Mouse (Mus musculus): ENCODE measurements around the gene Arhgap24. TPM values are rescaled to one million over a fixed set of nuclear protein-coding genes. Genes with fewer than 3 reads are reported as not detected.

The Arhgap24 gene
- polyA plus RNA-seq, 1 experiment from 2014 or later, result 3.2 TPM

DNA sequence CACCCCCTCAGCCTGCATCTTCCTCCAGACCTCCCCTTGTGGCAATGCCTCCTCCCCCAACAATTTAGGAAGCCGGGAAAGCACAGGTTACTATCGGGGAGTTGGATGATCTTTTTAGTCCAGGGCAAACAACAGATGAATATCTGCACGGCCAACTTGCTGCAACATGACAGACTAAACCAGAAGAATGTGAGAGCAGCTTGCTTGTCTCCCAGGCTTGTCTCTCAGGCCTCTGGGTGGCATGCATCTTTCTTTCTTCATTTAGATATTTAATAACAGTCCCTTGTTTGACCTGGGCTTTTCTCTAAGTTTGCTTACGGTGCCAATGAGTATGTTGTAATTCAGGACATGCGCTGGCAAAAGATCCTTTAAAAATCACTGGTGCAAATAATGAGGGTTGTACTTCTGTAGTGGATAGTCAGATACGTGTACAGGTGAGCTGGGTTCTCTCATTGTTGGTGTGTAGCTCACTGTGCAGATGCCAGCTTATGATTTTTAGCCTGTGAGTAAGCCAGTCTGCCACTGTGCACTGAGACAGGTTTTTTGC is 101.7 kb downstream of the Arhgap24 start:
- Histone ChIP-seq H3K4me1 (replicated peaks) (no peaks in the 10 kb centered on the region), H3K27me3 (no peaks in the 10 kb centered on the region), H3K4me2 (no peak overlapping the region), H3K9me3 (replicated peaks) (no peaks in the 10 kb centered on the region), H3K4me3 (replicated peaks) (no peak overlapping the region), H3K36me3 (replicated peaks) (no peaks in the 10 kb centered on the region), H3K9ac (no peak overlapping the region), H3K27ac (replicated peaks) (no peak overlapping the region)
- WGBS (ENCODE audit: insufficient replicate concordance), result 63% methylated on average over 6 of the region's 6 CpGs
- no peak for ATAC-seq (ENCODE audit: insufficient read depth)

DNA sequence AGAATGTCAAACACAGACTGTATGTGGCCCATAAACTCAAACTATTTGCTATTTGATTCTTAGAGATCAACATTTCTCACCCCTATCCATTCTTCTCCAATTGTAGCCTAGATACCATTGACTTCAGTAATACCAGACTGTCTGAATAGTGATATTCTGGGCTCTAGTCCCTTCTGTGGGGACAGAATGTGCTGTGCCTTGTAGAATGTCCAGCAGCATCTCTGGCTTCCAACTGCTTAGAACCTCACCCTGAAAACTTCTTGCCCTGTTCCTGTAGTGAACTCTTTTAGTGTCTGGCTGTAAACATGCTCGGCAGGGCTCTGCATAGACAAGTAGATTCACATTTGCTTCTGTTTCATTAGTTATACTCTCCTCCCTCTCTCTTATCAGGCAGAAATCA is 110.2 kb downstream of the Arhgap24 start:
- no peaks in the 10 kb centered on the region for H3K9me3 ChIP-seq (replicated peaks)
- H3K36me3 ChIP-seq (replicated peaks), result no peaks in the 10 kb centered on the region
- no peak for ATAC-seq (ENCODE audit: insufficient read depth)
- H3K4me2 ChIP-seq, result no peak overlapping the region
- no peak overlapping the region for H3K9ac ChIP-seq
- H3K27me3 ChIP-seq, result no peaks in the 10 kb centered on the region
- 46% methylated on average over 1 of the region's 1 CpGs for WGBS (ENCODE audit: insufficient replicate concordance)
- no peak overlapping the region for H3K4me3 ChIP-seq (replicated peaks)
- no peak overlapping the region for H3K27ac ChIP-seq (replicated peaks)
- no peaks in the 10 kb centered on the region for H3K4me1 ChIP-seq (replicated peaks)

DNA sequence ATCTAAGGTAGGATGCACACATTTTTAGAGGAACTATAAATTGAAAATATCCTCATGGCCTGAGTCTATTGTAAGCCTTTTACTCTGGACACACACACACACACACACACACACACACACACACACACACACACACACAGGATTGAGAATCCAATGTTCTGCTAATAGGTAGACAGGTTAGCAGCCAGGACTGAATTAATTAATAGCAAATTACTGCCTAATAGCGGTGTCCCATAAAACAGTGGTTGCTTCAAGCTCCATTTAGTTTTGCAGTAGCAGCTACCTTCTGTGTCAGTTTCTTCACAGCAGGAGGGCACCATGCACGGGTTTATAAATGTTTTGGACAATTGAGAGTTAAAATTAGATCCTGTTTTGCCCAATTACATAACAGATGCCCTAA is 111.9 kb downstream of the Arhgap24 start:
- 51% methylated on average over 2 of the region's 2 CpGs for WGBS (ENCODE audit: insufficient replicate concordance)
- H3K4me2 ChIP-seq, result no peak overlapping the region
- H3K4me3 ChIP-seq (replicated peaks), result no peak overlapping the region

DNA sequence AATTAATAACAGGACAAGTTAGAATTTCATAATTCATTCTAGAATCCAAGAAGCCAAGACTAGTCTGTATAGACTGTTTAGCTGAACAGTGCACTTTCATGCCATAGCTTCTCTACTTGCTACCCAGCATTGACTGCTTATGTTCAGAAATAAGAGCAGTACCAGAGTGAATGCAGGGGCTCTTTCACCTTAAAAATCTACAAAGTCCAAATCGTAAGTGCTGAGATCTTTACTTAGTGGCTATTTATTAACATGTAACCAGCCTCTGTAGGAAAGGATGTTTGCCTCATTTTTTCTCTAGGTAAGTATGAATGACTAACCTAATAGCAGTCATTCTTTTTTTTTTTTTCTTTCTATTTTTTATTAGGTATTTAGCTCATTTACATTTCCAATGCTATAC is 117.9 kb downstream of the Arhgap24 start:
- ATAC-seq (ENCODE audit: insufficient read depth), result no peak
- no peaks in the 10 kb centered on the region for H3K9me3 ChIP-seq (replicated peaks)
- H3K9ac ChIP-seq, result no peak overlapping the region
- H3K27ac ChIP-seq (replicated peaks), result no peak overlapping the region
- no peaks in the 10 kb centered on the region for H3K4me1 ChIP-seq (replicated peaks)
- 43% methylated on average over 1 of the region's 1 CpGs for WGBS (ENCODE audit: insufficient replicate concordance)
- no peaks in the 10 kb centered on the region for H3K36me3 ChIP-seq (replicated peaks)
- no peaks in the 10 kb centered on the region for H3K27me3 ChIP-seq
- H3K4me2 ChIP-seq, result no peak overlapping the region
- H3K4me3 ChIP-seq (replicated peaks), result no peak overlapping the region

More for the DNA sequence above, 111.9 kb downstream of the Arhgap24 start:
- Histone ChIP-seq H3K9me3 (replicated peaks) (no peaks in the 10 kb centered on the region), H3K9ac (no peak overlapping the region), H3K27ac (replicated peaks) (no peak overlapping the region), H3K4me1 (replicated peaks) (no peaks in the 10 kb centered on the region), H3K36me3 (replicated peaks) (no peaks in the 10 kb centered on the region), H3K27me3 (no peaks in the 10 kb centered on the region)
- ATAC-seq (ENCODE audit: insufficient read depth), result no peak

DNA sequence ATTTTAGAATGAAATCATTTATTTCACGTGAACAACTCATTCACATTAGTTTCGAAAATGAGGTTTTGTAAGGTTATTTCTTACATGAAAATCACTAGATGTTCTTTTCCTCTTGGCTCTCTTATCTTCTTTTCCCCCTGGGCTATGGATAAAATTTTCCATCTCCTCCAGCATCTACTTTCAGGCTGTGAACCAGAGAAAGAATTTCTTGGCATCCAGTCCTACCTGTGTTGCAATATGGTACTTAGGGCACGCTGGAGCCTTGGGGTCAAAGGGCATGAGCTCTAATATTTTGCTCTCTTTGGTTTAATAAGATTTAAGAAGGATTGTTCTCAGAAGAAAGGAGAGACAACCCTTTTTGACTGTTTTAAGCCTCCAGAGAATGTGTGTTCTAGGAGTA is 132.4 kb downstream of the Arhgap24 start:
- H3K27ac ChIP-seq (replicated peaks), result no peak overlapping the region
- no peaks in the 10 kb centered on the region for H3K36me3 ChIP-seq (replicated peaks)
- WGBS (ENCODE audit: insufficient replicate concordance), result 59% methylated on average over 3 of the region's 3 CpGs
- H3K27me3 ChIP-seq, result no peaks in the 10 kb centered on the region
- no peak for ATAC-seq (ENCODE audit: insufficient read depth)
- no peak overlapping the region for H3K9ac ChIP-seq
- H3K4me3 ChIP-seq (replicated peaks), result no peak overlapping the region
- no peaks in the 10 kb centered on the region for H3K9me3 ChIP-seq (replicated peaks)
- no peak overlapping the region for H3K4me2 ChIP-seq
- H3K4me1 ChIP-seq (replicated peaks), result no peaks in the 10 kb centered on the region

DNA sequence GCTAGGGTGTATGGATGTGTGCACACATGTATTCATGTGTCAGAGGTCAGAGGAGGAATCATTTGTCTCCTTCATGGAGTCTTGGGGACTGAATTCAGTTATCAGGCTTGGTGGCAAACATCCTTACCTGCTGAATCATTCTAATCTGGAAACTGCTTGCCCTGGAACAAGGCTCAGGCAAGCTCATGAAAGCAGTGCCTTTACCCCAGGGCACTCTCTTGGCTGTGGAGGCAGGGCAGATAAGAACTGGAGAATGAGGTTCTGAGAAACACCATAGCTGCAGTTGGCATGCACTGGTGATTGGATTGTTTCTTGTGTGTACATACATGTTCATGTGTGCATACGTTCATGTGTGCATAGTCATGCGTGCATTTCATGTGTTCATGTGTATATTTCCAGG is 132.9 kb downstream of the Arhgap24 start:
- H3K4me1 ChIP-seq (replicated peaks), result no peaks in the 10 kb centered on the region
- H3K36me3 ChIP-seq (replicated peaks), result no peaks in the 10 kb centered on the region
- no peak overlapping the region for H3K27ac ChIP-seq (replicated peaks)
- 81% methylated on average over 2 of the region's 2 CpGs for WGBS (ENCODE audit: insufficient replicate concordance)
- no peaks in the 10 kb centered on the region for H3K27me3 ChIP-seq
- ATAC-seq (ENCODE audit: insufficient read depth), result no peak
- no peak overlapping the region for H3K4me3 ChIP-seq (replicated peaks)
- H3K9ac ChIP-seq, result no peak overlapping the region
- no peak overlapping the region for H3K4me2 ChIP-seq
- H3K9me3 ChIP-seq (replicated peaks), result no peaks in the 10 kb centered on the region

DNA sequence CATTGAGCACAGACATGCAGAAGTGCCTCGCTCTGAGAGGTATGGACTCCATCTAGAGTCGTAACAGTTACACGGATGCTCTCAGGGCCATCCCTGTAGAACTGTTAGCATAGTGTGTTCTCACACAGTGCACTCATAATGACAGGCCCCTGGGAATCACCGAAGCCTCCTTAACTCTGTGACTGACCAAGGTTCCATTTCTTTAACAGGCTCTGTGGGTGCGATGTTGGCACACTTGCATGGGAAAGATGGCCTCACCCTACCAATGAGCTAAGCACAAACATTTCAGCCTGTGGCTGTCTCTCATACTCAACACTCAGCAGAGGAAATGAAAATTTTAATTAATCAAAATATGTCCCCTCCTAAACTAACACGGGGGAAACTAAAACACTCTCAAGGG is 134.1 kb downstream of the Arhgap24 start:
- no peak for ATAC-seq (ENCODE audit: insufficient read depth)
- WGBS (ENCODE audit: insufficient replicate concordance), result 73% methylated on average over 6 of the region's 6 CpGs
- Histone ChIP-seq H3K36me3 (replicated peaks) (no peaks in the 10 kb centered on the region), H3K9me3 (replicated peaks) (no peaks in the 10 kb centered on the region), H3K4me2 (no peak overlapping the region), H3K4me1 (replicated peaks) (no peaks in the 10 kb centered on the region), H3K4me3 (replicated peaks) (no peak overlapping the region), H3K9ac (no peak overlapping the region), H3K27me3 (no peaks in the 10 kb centered on the region), H3K27ac (replicated peaks) (no peak overlapping the region)

DNA sequence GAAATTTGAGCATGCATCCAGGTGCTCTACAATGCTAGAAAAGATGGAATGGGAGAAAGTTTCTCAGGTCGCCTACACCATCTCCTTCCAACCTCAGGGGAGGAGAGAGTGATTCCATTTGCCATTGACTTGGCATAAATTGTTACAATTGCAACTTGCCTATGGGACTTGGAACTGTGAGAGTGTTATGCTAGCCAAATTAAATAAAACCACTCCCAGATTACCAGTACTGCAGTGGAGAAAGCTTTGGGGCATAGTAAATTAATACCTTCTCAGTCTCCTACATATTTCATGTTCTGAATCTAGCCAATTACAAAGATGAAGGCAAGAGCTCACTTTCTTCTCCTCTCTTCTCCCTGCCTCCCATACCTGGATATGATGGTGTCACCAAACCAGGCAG is 139.8 kb downstream of the Arhgap24 start:
- H3K4me1 ChIP-seq (replicated peaks), result no peaks in the 10 kb centered on the region
- WGBS (ENCODE audit: insufficient replicate concordance), result 48% methylated on average over 1 of the region's 1 CpGs
- ATAC-seq (ENCODE audit: insufficient read depth), result no peak

DNA sequence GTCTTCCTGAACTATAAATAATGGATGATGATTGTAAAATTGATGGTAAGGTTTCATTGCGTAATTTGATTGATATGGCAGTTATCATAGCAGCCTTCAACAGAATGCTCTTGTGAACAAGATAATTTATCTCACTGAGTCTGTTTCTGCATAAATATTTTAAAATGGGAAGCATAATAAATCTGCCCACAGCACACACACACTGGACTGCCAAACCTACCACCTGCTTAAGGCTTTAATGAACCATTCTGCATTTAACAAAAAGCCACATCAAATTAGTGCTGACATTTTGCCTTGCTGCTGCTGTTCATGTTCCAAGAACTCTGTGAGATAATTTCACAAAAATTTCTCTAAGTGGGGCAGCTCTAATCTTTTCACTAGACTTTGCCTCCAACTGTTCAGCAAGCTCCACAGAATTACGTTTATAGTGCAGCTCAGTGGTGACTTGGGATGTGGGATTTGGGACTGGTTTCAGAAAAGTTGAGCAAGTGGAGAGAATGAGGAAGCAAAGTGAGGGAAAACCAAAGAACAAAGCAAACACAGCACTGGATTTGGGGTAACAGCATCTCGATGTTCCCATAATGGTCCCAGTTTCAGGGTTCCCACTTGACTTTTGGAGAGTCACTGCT is 142.7 kb downstream of the Arhgap24 start:
- no peak overlapping the region for H3K4me2 ChIP-seq
- no peaks in the 10 kb centered on the region for H3K9me3 ChIP-seq (replicated peaks)
- H3K27me3 ChIP-seq, result no peaks in the 10 kb centered on the region
- ATAC-seq (ENCODE audit: insufficient read depth), result no peak
- H3K4me1 ChIP-seq (replicated peaks), result no peaks in the 10 kb centered on the region
- H3K27ac ChIP-seq (replicated peaks), result no peak overlapping the region
- WGBS (ENCODE audit: insufficient replicate concordance), result 63% methylated on average over 3 of the region's 3 CpGs
- no peak overlapping the region for H3K4me3 ChIP-seq (replicated peaks)
- H3K36me3 ChIP-seq (replicated peaks), result no peaks in the 10 kb centered on the region
- no peak overlapping the region for H3K9ac ChIP-seq

More for the DNA sequence above, 139.8 kb downstream of the Arhgap24 start:
- H3K27ac ChIP-seq (replicated peaks), result no peak overlapping the region
- H3K4me2 ChIP-seq, result no peak overlapping the region
- H3K9me3 ChIP-seq (replicated peaks), result no peaks in the 10 kb centered on the region
- H3K36me3 ChIP-seq (replicated peaks), result no peaks in the 10 kb centered on the region
- no peak overlapping the region for H3K9ac ChIP-seq
- H3K4me3 ChIP-seq (replicated peaks), result no peak overlapping the region
- no peaks in the 10 kb centered on the region for H3K27me3 ChIP-seq

DNA sequence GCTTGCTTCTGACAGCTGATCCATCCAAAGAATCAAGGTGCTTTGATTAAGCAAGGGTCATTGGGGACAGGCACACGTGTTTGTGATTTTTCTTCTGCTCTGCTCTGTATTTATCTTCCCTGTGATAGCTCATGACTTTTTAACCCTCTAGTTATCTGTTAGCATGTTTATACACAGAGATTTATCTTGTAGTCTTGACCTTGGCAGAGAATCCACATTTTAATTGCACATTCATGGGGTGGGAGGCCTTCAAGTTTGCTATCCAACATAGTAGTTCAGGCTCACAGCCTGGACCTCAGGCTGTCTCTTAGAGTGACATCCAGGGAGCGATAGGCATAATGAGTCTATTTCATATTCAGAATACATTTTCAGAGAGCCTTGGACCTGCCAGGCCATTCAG is 145.5 kb downstream of the Arhgap24 start:
- Histone ChIP-seq H3K9ac (no peak overlapping the region), H3K36me3 (replicated peaks) (no peaks in the 10 kb centered on the region), H3K9me3 (replicated peaks) (no peaks in the 10 kb centered on the region), H3K27me3 (no peaks in the 10 kb centered on the region), H3K27ac (replicated peaks) (no peak overlapping the region), H3K4me1 (replicated peaks) (no peaks in the 10 kb centered on the region), H3K4me3 (replicated peaks) (no peak overlapping the region), H3K4me2 (no peak overlapping the region)
- ATAC-seq (ENCODE audit: insufficient read depth), result no peak
- 50% methylated on average over 2 of the region's 2 CpGs for WGBS (ENCODE audit: insufficient replicate concordance)

DNA sequence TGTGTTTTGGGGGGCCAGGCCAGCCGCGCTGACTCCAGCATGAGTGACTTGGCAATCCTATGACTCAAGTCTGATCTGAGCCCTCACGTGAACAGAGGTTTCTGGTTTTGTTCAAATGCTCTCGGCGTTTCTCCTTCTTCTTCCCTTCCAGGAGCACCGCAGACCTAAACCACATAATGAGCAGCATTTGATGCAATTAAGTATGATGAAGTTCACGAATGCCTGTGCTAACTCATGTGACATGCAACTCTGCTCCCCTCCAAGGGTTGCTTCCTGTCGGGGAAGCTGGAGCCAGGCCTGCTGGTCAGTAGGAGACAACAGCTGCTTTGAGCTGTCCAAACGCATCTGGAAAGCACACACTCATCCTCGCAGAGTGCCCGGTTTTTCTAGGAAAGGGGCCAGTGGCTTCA is 148.2 kb downstream of the Arhgap24 start:
- Histone ChIP-seq H3K4me3 (replicated peaks) (no peak overlapping the region), H3K4me1 (replicated peaks) (no peaks in the 10 kb centered on the region), H3K27me3 (no peaks in the 10 kb centered on the region), H3K27ac (replicated peaks) (no peak overlapping the region), H3K36me3 (replicated peaks) (no peaks in the 10 kb centered on the region), H3K9ac (no peak overlapping the region), H3K4me2 (no peak overlapping the region), H3K9me3 (replicated peaks) (no peaks in the 10 kb centered on the region)
- 63% methylated on average over 11 of the region's 11 CpGs for WGBS (ENCODE audit: insufficient replicate concordance)
- ATAC-seq (ENCODE audit: insufficient read depth), result no peak

DNA sequence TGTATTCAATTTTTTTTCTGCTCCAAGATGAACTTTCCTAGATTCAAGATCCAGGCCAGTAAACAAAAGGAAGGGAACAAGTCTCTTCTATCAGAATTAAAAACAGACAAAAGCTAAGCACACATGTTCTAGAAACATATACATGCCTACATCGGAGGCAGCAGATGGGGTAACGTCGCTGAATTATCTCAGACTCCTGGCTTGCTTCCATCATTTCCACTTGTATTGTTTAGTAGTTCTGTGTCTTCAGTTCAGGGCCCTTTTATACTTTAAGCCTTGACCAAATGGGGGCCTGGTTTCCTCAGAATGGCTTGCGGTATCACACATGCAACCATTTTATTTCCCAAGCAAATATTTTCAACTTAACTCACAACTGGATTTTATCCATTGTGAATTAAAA is 154.4 kb downstream of the Arhgap24 start:
- Histone ChIP-seq H3K4me3 (replicated peaks) (no peak overlapping the region), H3K9ac (no peak overlapping the region), H3K4me2 (no peak overlapping the region), H3K4me1 (replicated peaks) (no peaks in the 10 kb centered on the region), H3K27me3 (no peaks in the 10 kb centered on the region), H3K36me3 (replicated peaks) (no peaks in the 10 kb centered on the region), H3K27ac (replicated peaks) (no peak overlapping the region), H3K9me3 (replicated peaks) (no peaks in the 10 kb centered on the region)
- ATAC-seq (ENCODE audit: insufficient read depth), result no peak
- 71% methylated on average over 4 of the region's 4 CpGs for WGBS (ENCODE audit: insufficient replicate concordance)

Measured in liver, embryonic 15.5 days (tissue).